Mouse (Mus musculus) adrenal gland, postnatal 4 days (tissue): ENCODE data around the gene Mllt3. TPM values are rescaled to one million over a fixed set of nuclear protein-coding genes. Genes with fewer than 3 reads are reported as not detected.

Experiments used
- DNase-seq, 2 experiments: peaks; one replicate each; pipeline ENCODE4 v3.0.0; 2021 to 2022; ENCODE audit warnings: low spot score in 2 of 2, mixed read lengths in 2 of 2
- total RNA-seq, 2 experiments: library from RNA; stranded (reverse); gene quantifications; 2 replicates each; pipeline ENCODE4 v1.2.3; 2021

Gene Mllt3
- total RNA-seq, 2 experiments from 2014 or later, result 21.9 to 25.9 TPM

DNA sequence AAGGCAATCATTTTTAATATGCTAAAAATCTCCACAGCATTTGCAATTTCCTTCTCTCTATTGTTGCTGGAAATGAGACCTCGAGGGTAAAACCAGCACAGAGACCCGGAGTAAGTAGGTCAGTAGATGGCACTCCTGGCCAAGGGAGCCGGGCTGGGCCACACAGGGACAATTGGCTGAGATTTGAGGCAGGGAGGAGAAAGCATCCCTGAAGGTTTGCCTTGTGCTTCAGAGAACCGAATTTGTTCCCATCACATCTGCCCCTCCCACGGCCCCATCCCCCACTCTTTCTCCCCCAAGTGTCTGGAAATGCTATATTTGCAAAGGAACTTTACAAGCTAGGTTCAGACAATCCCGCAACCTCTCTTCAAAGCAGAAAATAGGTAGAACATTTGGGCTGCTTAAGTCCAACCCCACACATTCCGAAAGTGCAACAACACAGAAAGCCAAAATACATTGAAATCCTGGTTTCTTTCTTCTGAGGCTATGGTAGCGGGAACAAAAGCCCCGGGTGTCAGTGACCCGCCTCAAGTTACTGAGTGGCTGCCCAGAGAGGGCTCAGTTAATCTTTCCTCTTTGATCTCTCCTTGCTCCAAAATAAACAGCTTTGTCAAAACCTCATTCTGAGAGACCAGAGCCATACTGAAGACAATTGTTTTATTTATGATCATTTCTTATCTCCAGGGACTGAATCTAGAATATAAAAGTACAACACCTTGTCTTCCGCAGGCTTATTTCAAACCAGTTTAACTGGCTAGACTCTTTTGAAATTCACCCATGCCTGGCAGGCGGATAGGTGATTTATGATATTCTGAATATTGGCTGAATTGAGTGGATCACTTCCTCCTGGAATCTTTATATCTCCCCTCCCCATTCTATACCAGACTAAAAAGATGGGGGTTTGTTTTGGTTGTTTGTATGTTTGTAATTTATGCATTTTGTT lies 247.8 kb downstream of the Mllt3 start:
- DNase-seq, result peak in 1 of 2 experiments; percentile 6

DNA sequence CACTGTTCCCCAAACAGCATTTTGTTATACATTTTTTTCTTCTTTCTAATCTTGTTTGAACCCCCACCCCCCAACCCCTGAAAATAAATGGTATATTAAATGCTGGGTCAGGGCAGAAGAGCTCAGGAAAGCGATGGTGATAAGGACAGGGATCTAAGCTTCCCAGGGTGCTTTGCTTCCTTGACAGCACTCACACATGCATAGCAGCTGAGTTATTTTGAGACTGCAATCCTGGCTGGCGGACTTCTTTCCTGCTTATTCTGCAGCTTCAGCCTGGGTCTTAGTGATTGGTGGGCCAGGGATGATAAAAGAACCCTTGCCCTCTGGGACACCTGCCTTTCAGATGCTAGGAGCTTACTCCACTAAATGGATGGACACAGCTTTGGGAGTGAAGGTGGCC lies 249.4 kb downstream of the Mllt3 start:
- no peak for DNase-seq

DNA sequence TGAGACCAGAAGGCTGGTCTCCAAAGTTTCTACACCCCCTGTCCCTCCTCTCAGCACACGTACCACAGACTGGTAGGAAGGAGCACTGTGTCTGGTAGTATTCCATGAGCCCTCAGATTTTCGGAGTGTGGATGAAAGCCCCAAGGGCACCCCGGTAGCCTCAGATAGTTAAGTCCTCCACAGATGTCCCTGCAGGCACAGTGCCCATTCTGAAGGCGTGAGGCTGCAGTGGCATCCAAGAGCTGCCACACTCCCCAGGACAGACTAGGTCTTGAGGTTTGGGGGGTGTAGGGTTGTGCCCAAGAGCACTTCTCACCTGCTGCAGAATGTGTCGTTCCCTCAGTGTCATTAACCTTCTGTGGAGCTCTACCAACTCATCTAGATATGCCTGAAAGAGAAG lies 251.2 kb downstream of the Mllt3 start:
- DNase-seq, result no peak

DNA sequence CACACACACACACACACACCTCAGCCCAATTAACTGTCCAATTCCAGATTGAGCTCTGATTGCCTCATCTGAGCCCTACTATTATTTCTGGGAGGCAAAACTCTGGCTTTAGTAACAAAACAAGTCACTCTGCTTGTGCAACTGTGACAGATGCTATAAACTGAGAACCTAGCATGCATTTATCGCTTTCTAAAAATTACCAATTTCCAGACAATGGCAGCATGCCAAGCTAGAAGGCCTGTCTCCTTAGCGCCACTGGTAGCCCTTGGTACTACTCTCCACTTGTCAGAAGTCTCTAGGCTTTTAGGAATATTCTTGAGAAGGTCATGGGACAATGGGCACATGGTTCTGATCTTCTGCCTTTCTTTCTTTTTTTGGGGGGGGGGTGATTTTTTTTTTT lies 257.4 kb downstream of the Mllt3 start:
- DNase-seq, result no peak

DNA sequence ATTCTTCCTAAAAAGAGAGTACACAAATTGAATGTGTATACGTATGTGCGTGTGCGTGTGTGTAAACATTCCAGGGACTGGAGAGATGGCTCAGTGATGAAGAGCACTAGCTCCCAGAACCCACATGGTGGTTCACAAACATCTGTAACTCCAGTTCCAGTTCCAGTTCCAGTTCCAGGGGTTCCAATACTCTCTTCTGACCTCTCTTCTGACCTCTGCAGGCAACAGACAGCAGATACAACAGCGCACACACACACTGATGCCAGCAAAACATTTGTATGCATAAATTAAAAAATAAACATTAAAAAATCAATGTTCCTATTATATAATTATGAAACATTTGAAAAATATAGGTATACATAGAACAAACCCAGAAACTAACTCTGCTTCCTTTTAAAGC lies 258.6 kb downstream of the Mllt3 start:
- DNase-seq, result no peak

DNA sequence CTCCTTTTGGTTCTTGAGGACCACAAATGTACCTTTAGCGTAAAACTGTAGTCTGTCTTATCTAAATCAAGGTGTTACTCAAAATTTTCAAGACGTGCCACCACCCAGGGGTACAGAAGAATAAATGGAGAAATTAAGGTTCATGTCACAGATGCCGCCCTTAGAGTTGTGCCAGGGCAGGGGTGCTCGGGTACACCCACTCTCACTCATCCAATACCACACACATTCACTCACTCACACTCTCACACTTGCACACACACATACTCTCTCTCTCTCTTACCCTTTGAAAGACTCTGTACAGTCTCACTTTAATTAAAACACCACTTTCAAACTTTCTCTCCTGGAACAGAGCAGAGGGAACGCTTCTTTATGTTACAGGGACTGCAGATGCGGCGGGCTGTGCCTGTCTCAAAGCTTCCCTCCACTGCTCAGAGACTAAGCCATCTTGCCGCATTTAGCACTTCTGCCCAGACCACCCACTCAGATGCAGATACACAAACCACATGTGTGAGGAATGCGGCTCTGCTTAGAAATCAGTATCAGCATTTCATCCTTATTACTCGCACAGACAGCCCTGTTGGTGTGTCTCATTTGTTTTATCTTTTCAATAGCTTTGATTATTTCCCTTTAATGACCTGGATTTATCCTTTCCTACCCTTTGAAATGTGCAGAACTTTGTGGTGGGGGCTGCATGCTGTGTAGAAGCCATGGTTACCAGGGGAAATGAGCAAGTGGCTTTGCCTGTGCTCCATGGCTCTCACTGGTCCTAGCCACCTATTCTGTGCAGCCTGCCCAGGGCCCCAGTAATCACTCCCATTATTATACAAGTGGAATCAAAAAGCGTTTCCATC lies 265.2 kb downstream of the Mllt3 start:
- DNase-seq, result no peak

DNA sequence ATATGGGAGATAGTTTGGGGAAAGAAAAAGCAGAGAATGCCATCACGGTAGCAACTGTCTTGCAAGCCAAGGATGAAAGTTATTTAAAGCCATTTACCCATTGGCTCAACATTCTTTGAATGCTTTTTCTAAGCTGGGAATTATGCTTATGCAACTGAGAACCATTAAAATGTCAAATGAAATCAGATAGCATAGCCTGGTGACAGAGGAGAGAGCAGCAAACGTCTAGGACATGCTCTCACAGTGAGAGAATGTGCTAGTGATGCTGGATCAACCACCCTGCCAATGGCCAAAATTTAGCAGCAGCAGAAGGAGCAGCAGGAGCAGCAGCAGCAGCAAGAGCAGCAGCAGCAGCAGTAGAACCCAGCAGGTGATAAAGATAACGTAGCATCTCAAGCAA lies 267.4 kb downstream of the Mllt3 start:
- DNase-seq, result no peak

DNA sequence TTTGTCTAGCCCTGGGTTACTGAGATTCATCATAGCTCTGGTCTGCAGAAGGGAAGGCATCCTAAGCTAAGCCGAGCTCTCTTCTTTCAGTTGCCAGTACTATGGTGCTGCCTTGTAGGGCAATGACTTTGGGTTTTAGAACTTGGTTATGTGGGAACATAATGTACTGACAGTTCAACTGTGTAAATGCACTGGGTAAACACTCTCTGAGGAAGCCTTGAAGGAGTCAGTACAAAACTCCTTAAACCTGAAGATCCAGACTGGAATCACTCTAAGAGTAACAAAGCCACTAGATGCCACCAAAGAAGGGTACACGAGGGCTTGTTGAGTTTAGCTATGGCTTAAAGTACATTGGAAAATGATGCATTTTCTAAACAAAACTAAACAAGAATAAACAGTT lies 272.1 kb downstream of the Mllt3 start:
- DNase-seq, result no peak

DNA sequence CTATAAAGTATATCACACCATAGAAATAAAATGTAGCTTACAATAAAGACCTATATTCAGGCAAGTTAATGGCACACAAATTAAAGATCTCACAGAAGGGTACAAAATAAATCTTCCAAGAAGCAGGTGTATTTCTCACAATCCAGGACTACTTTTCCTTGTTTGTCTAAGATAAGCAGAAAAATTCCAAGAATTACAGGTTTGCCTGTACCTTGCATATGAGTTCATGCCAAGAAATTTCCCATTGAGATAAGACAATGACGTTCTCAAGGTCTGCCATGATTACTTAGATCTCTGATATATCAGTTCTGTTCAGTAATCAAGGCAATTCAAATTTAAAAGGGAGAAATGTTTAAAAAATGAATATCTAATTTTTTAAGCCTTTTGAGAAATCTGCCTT lies 272.9 kb downstream of the Mllt3 start:
- DNase-seq, result no peak

DNA sequence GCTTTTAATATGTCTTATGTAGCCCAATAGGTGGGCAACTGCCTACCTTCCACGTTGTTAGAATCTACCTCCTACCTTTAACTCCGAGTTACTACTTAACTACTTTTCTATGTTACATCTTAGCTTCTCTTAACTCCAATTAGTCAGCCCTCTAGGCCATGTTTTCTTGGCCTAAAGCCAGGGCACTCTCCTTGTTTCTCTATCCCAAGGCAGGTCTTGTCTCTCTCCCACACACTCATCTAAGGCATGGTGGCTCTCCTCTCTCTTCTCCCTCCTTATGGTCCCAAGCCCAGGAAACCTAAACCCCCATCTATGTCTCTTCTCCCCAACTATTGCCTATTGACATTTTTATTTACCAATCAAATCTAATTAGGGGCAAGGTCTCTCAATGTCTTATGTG lies 273.5 kb downstream of the Mllt3 start:
- no peak for DNase-seq

DNA sequence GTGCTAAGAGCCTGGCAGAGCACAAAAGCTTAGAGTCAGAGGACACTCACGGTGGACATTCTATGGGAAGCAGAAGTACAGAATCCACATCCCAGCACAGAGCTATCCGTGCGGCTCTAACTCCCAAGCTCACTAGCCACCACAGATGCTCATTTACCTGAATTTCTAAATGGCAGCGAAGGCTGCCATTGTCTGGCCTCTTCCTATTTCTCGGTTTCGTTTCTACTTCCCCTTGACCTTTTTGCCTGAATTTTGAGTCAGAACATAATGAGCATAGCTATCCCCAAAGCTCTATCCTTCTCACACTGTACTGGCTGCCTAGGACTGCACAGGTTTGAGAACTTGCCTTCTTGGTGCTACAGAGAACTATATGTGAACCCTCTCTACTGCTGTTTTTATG lies 274.1 kb downstream of the Mllt3 start:
- DNase-seq, result no peak

DNA sequence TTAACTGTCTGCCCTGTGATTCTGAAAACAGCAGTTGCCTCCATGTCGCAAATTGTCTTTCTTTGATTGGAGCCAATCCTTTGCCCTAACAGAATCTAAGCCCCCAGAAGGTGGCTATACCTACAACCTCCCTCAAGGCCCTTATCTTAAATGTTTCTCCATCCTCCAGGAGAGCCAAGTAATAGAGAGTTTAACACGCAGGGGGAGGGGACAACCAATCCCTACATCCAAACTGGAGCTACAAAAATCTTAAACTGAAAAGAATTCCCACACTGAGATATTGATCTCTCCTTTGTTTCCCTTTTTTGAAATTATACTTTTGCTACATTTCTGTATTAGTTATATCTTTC lies 281.7 kb downstream of the Mllt3 start:
- no peak for DNase-seq

DNA sequence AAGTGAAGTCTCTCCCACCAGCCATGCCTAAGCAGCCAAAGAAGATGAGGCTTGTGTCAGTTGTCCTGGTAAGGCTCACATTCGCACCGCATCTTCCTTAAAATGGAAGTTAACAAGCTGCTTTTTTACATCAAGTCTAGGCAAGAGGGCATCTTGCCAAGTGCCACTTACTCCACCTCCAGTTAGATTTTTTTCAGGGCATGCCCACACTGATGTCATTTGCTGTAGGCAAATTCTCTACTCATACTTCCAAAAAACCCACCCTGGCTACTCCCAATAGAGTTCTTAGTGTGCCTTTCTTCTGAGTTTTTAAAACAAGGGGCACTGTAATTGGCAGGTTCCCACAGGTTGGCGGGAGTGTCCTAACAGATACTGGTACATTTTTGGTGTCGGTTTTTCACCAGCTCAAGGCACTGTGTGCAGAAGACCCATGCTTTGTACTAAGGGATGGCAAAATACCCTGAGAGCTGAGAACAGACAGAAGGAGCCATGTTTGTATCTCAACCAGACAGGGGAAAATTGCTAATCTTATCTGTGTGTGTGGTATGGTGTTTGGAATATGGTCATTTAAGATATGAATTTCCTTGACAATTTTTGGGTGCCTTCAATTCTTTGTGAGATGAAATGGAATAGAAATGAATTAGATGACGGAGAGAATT lies 282.2 kb downstream of the Mllt3 start:
- DNase-seq, result no peak

DNA sequence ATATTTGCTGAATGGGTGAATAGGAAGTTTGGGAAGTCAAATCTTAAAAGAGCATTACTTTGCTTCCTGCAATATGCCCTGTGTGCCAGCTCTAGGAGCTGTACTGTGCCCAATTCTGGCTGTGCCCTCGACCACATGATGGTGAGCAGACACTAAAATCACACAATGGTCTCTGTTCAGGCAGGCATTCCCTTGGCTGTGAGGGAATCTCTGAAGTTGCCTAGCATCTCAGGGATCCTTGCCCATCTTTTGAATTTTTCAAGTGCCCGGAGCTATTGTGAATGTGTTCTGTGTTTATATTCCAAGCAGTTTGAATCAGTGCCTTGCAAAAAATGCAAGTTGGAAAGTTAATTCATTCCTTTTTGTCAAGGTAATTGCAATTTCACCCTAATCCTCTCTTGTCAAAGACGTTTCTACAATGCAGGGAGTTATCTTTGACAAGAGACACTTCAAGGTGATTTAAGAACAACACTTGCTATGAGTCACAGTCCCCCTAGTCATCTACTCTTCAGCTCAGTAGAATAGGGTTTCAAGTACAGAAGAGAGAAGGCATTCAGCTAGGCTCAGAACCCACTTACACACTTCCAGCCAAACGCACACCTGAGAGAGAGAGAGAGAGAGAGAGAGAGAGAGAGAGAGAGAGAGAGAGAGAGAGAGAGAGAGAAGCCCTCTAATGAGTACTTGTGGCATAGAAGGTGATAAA lies 283.5 kb downstream of the Mllt3 start:
- no peak for DNase-seq

DNA sequence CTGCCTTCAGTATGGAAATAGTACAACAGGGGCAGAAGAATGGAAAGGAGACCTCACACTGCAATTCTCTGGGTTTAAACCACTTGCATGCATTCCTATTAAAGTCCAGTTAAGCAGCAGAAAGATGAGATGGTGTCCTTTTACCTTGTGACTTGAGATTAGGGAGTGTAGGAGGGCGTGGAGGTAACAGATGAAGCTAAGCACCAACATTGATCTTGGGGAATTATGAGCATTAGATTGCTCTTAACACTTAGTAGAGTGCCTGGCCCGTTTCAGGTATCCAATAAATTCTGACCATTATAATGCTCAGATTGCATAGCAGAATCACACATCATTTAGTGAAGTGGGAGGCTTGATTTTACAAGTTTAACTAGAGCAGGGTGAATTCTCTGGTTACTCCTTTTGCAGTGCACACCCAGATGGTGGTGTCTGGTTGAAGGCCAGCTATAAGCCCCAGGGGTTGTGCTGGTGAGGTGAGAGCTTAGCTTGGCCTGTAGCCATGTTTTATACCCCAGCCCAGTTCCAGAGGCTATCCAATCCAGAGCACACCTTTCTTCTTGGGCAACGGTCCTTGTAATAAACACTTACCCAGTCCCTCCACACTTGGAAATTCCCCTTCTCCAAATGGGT lies 288.0 kb downstream of the Mllt3 start:
- no peak for DNase-seq

DNA sequence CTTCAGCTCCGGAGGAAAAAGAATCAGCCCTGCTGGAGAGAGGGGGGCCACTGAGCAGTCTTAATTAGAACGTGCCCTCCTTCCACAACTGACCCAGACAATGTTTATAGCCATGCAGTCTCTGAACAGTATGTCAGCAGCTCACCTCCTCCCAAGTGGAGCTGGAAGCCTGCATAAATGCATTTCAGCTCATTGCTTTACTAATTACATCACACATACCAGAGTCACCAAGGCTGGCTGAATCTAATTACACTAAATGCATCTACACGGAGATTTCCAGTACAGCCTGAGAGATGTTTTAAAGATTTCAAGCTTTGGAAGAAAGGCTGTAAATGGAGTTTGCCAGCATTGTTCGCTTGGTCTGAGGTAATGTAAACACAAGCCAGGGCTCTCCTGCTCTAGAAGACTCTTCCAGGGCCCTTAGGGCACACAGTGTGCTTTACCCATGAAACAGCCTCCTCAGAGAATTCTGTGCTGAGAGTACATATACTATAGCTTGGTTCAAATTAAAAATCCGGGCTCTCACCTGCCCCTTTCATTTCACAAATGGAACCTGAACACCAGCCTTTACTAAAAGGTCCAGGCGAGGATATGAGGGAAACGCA lies 293.5 kb downstream of the Mllt3 start:
- no peak for DNase-seq

DNA sequence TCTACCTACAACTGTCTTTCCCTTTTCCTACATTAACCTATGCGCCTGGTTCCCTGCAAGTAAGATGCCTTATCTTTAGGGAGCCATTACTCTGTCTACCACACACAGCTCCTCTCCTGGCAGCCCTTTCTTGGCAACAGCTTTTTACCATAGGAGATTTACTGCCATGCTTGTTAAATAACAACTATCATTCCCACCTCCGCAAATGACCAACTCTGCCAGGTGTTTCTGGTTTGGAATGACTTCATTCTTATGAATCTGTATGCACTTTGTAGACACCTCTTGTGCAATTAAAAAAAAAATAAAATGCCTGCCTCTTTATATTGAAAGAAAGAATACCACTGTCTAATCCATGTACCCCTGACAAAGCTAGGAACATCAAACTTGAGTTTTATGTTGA lies 294.1 kb downstream of the Mllt3 start:
- DNase-seq, result no peak

DNA sequence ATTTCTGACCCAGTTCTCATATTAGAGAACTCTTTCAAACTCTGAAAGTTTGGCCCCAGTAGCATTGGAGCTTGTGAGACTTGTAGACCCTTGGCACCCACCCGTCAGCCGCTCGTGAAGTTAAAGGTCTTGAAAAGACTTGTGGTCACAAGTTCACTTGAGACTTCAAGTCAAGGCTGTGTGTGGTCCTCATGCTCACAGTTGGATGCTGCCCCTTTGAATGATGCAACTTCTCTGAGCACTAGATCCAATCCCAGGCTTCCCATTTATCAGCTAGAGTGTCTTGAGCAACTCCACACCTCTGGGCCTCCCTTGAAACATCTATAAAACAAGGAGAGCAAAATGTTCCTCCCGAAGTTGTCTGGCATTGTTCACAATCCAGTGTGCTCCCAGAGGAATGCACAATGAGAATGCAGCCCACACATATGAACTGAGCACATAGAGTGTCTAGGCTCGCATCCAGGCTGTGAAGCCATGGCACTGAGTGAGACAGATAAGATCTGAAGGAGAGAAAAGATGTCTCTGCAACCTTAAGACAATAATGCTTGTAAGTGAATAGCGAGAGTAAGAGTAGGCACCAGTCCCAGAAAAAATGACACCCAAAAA lies 295.9 kb downstream of the Mllt3 start:
- DNase-seq, result no peak

DNA sequence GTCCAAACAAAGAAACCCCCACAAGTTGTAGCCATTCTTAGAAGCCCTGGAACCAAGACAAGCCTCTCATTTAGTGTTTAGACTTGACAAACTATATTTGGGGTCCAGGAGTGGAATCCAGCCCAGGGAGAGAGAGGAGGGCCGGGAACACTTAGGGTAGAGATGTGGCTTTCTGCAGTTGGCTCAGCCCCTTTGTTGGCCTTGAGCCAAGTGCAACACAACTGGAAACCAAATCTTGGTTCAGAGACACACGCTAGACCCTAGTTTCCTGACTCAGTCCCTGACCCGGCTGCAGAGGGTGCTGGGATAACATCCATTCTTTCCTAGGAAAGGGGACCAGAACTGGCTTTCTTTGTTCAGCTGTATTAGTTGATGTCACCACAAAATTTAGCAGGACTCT lies 296.4 kb downstream of the Mllt3 start:
- DNase-seq, result no peak

DNA sequence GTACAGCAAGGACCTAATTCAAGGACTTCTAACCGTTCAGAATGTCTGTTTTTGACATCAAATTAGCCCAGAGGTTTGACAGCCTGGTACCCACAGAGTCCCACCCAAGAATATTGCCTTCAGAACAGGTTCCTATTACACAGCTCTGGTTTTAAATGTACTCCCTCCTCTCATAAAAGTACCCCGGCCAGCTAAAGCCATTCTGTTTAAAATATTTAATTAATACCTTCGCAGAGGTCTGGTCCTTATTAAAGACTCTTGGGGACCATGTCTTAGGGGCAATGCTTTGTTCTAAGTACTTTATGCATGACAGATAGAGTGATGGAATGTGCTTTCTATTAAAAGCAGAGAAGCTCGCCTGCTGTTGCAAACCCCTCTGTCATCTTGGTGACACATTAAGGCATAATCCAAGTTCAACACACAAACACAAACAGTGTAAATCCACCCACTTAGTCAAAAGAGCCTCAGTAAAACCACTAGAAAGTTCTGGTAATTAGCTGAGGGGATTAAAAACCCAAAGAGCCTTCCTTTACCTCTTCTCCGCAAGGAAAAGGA lies 302.0 kb downstream of the Mllt3 start:
- no peak for DNase-seq
